ENCODE assay signal across 25 mouse cellular contexts in the genomic region with DNA sequence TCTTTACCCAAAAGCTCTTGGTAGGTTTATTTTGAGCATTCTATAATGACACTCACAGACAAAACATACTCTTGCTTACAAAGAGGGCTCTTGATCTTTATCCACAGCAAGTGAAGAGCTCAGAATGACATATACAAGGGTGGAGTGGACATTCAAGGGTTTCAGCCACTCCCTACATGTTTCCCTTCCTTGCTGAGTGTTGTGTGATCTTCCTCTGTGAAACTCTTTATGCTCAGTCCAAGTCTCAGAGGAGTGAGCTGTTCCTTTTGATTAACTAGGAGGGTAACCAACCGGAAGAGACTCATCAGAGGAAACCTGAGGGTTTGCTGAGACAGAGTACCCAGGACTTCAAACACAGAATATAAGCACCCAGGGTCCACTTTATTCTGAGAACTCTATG.
DNase-seq lines count a peak whose midpoint lies in the region; ATAC-seq and TF ChIP-seq lines count a peak whose summit lies in the region.
"Had no signal": no experiment of that assay in that cellular context is flagged by ENCODE, and none has a peak within 500 bp of the region (broad histone marks: within the 10 kb centered on the region; RNA-seq: fewer than 3 reads in every experiment).

No protein-coding gene starts in this region.

- H3K4me2 ChIP-seq in kidney, embryonic 14.5 days (replicated peaks; ENCODE audit: low read depth, low read length) = no peak overlapping the region
- H3K4me2 ChIP-seq in kidney, postnatal 0 days (ENCODE audit: low read length) = no peak overlapping the region
- H3K4me2 ChIP-seq in lung, embryonic 16.5 days (ENCODE audit: low read depth, low read length) = no peak overlapping the region
- H3K4me2 ChIP-seq: embryonic facial prominence, embryonic 12.5 days; embryonic facial prominence, embryonic 15.5 days; heart, embryonic 11.5 days; hindbrain, embryonic 13.5 days had no signal

- no peak overlapping the region for H3K9ac ChIP-seq in kidney, embryonic 14.5 days (ENCODE audit: low read depth, low read length)
- H3K9ac ChIP-seq in kidney, postnatal 0 days (ENCODE audit: low read depth, low read length) = no peak overlapping the region
- H3K9ac ChIP-seq in lung, embryonic 16.5 days (ENCODE audit: low read length) = no peak overlapping the region
- H3K9ac ChIP-seq: embryonic facial prominence, embryonic 12.5 days; embryonic facial prominence, embryonic 15.5 days; forebrain, postnatal 0 days; hindbrain, embryonic 13.5 days had no signal

- no peaks in the 10 kb centered on the region for H3K27me3 ChIP-seq in kidney, embryonic 14.5 days (ENCODE audit: control insufficient read depth, insufficient read depth, low read length)
- no peaks in the 10 kb centered on the region for H3K27me3 ChIP-seq in kidney, postnatal 0 days (ENCODE audit: insufficient read depth, low read length)
- H3K27me3 ChIP-seq in lung, embryonic 16.5 days (ENCODE audit: control insufficient read depth, insufficient read depth, low read depth, low read length) = no peaks in the 10 kb centered on the region
- H3K27me3 ChIP-seq: embryonic facial prominence, embryonic 12.5 days; embryonic facial prominence, embryonic 15.5 days; hindbrain, embryonic 13.5 days had no signal

- no peaks in the 10 kb centered on the region for H3K9me3 ChIP-seq in kidney, embryonic 14.5 days (ENCODE audit: control insufficient read depth, low read length)
- no peaks in the 10 kb centered on the region for H3K9me3 ChIP-seq in kidney, postnatal 0 days (replicated peaks; ENCODE audit: low read length)
- no peaks in the 10 kb centered on the region for H3K9me3 ChIP-seq in lung, embryonic 16.5 days (ENCODE audit: control insufficient read depth, low read length)
- H3K9me3 ChIP-seq: embryonic facial prominence, embryonic 12.5 days; embryonic facial prominence, embryonic 15.5 days; hindbrain, embryonic 10.5 days; hindbrain, embryonic 13.5 days had no signal

- WGBS in kidney, embryonic 14.5 days = 22% methylated on average over 1 of the region's 1 CpGs
- WGBS in kidney, postnatal 0 days = 46% methylated on average over 1 of the region's 1 CpGs
- 24% methylated on average over 1 of the region's 1 CpGs for WGBS in lung, embryonic 16.5 days

- no peaks in the 10 kb centered on the region for H3K36me3 ChIP-seq in kidney, embryonic 14.5 days (ENCODE audit: control insufficient read depth, insufficient read depth, low read length)
- no peaks in the 10 kb centered on the region for H3K36me3 ChIP-seq in kidney, postnatal 0 days (ENCODE audit: insufficient read depth, low read length)
- H3K36me3 ChIP-seq in lung, embryonic 16.5 days (ENCODE audit: control insufficient read depth, insufficient read depth, low read length) = no peaks in the 10 kb centered on the region
- H3K36me3 ChIP-seq: embryonic facial prominence, embryonic 12.5 days; embryonic facial prominence, embryonic 15.5 days; hindbrain, embryonic 10.5 days; hindbrain, embryonic 13.5 days had no signal

- TF ChIP-seq CTCF in kidney, postnatal 0 days (IDR thresholded peaks at IDR 0.05; ENCODE audit: low read depth) = no peak

- H3K4me3 ChIP-seq in kidney, embryonic 14.5 days (ENCODE audit: low read length) = no peak overlapping the region
- H3K4me3 ChIP-seq in kidney, postnatal 0 days (replicated peaks; ENCODE audit: low read depth, low read length) = no peak overlapping the region
- H3K4me3 ChIP-seq in lung, embryonic 16.5 days (ENCODE audit: low read length) = no peak overlapping the region
- H3K4me3 ChIP-seq: embryonic facial prominence, embryonic 12.5 days; embryonic facial prominence, embryonic 15.5 days; gastrocnemius, adult 2 months; hindbrain, embryonic 10.5 days; hindbrain, embryonic 13.5 days had no signal

- no peak for DNase-seq in kidney, postnatal 14 days
- peak; percentile 9 for DNase-seq in kidney, postnatal 0 days (ENCODE audit: low spot score)
- DNase-seq in kidney, adult 18-20 months = no peak
- DNase-seq in lung, postnatal 10 days = no peak
- DNase-seq in retina, postnatal 1 day = peak; percentile 21
- DNase-seq in right cerebral cortex, postnatal 4 days = no peak
- DNase-seq: adrenal gland, postnatal 10 days; adrenal gland, postnatal 36 days; cerebellum, adult 11 months; cerebellum, adult 2 months; cerebellum, adult 9-11 months; cerebellum, postnatal 25 days; forebrain, postnatal 0 days; gastrocnemius, adult 2 months; gastrocnemius, postnatal 14 days; heart, adult 11 months had no signal

- H3K4me1 ChIP-seq in kidney, embryonic 14.5 days (ENCODE audit: control insufficient read depth, insufficient read depth, low read length) = no peaks in the 10 kb centered on the region
- no peaks in the 10 kb centered on the region for H3K4me1 ChIP-seq in kidney, postnatal 0 days (replicated peaks; ENCODE audit: insufficient read depth, low read length)
- no peaks in the 10 kb centered on the region for H3K4me1 ChIP-seq in lung, embryonic 16.5 days (replicated peaks; ENCODE audit: control insufficient read depth, insufficient read depth, low read length)
- H3K4me1 ChIP-seq: embryonic facial prominence, embryonic 12.5 days; embryonic facial prominence, embryonic 15.5 days; hindbrain, embryonic 10.5 days; hindbrain, embryonic 13.5 days had no signal

- peak; percentile 68; the same call in 1 of the 2 replicates for ATAC-seq in kidney, embryonic 14.5 days (ENCODE audit: low FRiP score, low TSS enrichment)
- no peak for ATAC-seq in kidney, postnatal 0 days (replicated peaks; ENCODE audit: low FRiP score, low read depth)
- ATAC-seq in lung, embryonic 16.5 days (ENCODE audit: low read depth) = peak; percentile 51; the same call in 1 of the 2 replicates
- ATAC-seq: activated CD4-positive, CD25-positive, alpha-beta regulatory T cell, adult 4 months; forebrain, embryonic 14.5 days; forebrain, postnatal 0 days had no signal

- H3K27ac ChIP-seq in kidney, embryonic 14.5 days (ENCODE audit: low read depth, low read length) = no peak overlapping the region
- no peak overlapping the region for H3K27ac ChIP-seq in kidney, postnatal 0 days
- H3K27ac ChIP-seq in lung, embryonic 16.5 days (ENCODE audit: low read length) = no peak overlapping the region
- H3K27ac ChIP-seq: embryonic facial prominence, embryonic 12.5 days; embryonic facial prominence, embryonic 15.5 days; gastrocnemius, adult 2 months; hindbrain, embryonic 10.5 days; hindbrain, embryonic 13.5 days had no signal

Comparison
In these comparisons a context has a peak if more than half of its experiments do, and no peak if none do; other contexts are left out.
1. DNase-seq: peak in kidney, postnatal 0 days (single experiment) and retina, postnatal 1 day (single experiment); none in kidney, postnatal 14 days (single experiment), kidney, adult 18-20 months (single experiment), lung, postnatal 10 days (single experiment) and right cerebral cortex, postnatal 4 days (single experiment).